Mouse (Mus musculus): ENCODE results near the gene Olfr479.
"Not testable (repeated sequence)": the region's sequence is repeated elsewhere in the genome, so short reads cannot be mapped to it uniquely, and the experiment has no call there.

Olfr479 gene

DNA sequence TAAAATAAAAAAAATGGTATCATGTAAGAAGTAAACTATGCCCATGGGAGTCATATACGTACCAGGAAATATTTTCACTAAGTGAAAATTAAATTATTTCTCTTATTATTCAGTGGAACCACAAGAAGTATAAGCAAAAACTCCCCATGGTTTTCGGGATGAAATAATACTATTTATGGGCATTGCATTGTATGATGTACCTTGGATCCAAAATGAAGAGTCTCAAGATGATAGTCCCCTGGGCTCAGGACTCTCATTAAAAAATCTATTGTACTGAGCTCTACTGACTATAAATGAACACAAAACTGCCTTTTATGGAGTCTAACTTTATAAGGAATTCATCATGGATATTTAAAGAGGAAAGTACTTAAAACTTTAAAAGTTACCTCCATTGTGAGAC, at the start of gene Olfr479:
Gene Olfr479 (plus strand): TSS at position 301 of the 400 bp plus-strand sequence.
- in situ Hi-C loops (cut with MboI; ENCODE audit: low pct_unique_long_range_greater_than_20kb in 1 of 2, low sequenced_read_pairs in 2 of 2, unreplicated experiment in 1 of 2): no loop called here

- in situ Hi-C loops (cut with MboI; ENCODE audit: low pct_unique_long_range_greater_than_20kb in 1 of 2, low sequenced_read_pairs in 2 of 2, unreplicated experiment in 1 of 2): not testable (repeated sequence)
Measured at GRCm38 (mm10) chr7:108014256-108014655, 36.2 kb upstream of the Olfr479 start.

- in situ Hi-C loops (cut with MboI; ENCODE audit: low pct_unique_long_range_greater_than_20kb in 1 of 2, low sequenced_read_pairs in 2 of 2, unreplicated experiment in 1 of 2): no loop called here
Measured at GRCm38 (mm10) chr7:108033889-108034288, 16.6 kb upstream of the Olfr479 start, which contains the start of gene Olfr478. TSS of gene Olfr478 (minus strand) at chr7:108033989.

DNA sequence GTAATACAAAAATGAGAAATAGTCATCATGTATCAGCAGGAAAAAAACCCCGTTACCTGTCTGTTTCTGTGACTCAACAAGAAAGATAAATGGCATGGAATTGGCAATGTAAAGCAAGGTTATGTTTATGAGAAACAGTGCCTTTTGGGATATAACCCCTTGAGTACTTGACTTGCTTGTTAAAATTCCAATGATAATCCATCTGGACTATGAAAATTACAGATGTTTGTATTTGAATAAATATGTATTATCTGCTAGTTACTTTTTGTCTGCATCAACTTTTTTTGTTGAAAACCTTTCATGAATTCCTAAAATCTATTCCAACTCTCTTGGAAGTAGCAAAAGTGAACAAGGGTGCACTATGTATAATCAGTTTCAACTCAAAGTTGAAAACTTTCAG, 16.8 kb downstream of the Olfr479 start, which contains the start of gene Olfr480:
Gene Olfr480 (minus strand): TSS at position 101 of the 400 bp plus-strand sequence.
- in situ Hi-C loops (cut with MboI; ENCODE audit: low pct_unique_long_range_greater_than_20kb in 1 of 2, low sequenced_read_pairs in 2 of 2, unreplicated experiment in 1 of 2): no loop called here

DNA sequence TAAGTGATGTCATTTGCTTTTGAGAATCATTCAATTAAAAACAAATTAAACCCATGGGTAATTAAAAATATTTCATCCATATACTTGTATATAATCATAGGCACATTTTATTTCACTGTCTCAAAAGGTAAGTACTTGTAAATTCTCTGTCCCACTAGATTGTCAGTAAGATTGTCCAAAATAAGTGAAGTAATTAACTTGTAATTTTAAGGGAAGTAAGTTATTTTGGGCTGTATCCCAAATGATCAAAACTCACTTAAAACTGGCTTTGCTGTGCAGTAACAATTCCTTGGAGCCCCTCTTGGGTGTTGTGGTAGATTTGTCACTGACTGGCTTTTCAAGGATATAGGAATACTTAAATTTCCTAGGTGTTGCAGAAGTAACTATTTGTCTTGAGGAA, 29.1 kb downstream of the Olfr479 start, which contains the start of gene Olfr481:
Gene Olfr481 (plus strand): TSS at position 301 of the 400 bp plus-strand sequence.
- in situ Hi-C loops (cut with MboI; ENCODE audit: low pct_unique_long_range_greater_than_20kb in 1 of 2, low sequenced_read_pairs in 2 of 2, unreplicated experiment in 1 of 2): no loop called here

DNA sequence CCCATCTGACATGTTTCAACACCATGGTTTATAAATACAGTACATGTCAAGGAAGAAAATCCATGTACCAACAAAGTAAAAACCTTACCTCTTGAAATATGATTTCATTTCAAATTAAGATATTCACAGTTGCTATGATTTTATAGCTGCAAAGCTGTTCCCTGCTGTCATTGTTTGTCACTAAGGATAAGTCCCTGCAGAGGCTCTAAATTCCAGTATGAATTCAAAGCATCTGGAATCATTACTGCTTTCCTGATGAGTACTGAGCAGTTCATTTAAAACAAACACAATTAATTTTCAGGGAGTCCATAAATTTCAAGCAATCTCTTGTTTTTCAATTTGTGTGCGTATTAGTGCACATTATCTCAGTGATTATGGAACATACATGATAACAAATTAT, 47.0 kb downstream of the Olfr479 start, which contains the start of gene Olfr482:
Gene Olfr482 (minus strand): TSS at position 101 of the 400 bp plus-strand sequence.
- in situ Hi-C loops (cut with MboI; ENCODE audit: low pct_unique_long_range_greater_than_20kb in 1 of 2, low sequenced_read_pairs in 2 of 2, unreplicated experiment in 1 of 2): no loop called here

DNA sequence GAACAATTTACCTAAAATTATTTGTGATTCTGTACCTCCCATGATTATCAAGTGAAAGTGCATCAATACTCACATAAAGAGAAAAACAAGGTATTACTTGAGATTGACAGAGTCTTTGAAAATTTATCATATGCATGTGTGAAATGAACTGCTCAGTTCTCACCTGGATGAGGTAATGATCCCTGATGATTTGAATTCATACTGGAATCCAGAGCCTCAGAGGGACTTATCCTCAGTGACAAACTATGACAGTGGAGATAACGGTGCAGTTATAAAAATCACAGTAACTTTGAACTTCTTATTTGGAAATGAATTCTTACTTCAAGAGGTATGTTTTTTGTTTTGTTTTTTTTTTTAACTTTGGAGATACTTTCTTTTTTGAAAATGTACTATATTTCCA, 50.1 kb downstream of the Olfr479 start, which contains the start of gene Olfr483:
Gene Olfr483 (plus strand): TSS at position 301 of the 400 bp plus-strand sequence.
- in situ Hi-C loops (cut with MboI; ENCODE audit: low pct_unique_long_range_greater_than_20kb in 1 of 2, low sequenced_read_pairs in 2 of 2, unreplicated experiment in 1 of 2): no loop called here

Data from mouse embryonic stem cell (cell line).